Mouse (Mus musculus) liver, embryonic 14.5 days (tissue): ENCODE measurements around the gene Nme7.

Source experiments
- CTCF ChIP-seq: IDR thresholded peaks from 2 replicates; pipeline ENCODE4 v1.5.1; 2016; ENCODE audit warnings: antibody characterized with exemption, low read depth, control low read depth
- EP300 ChIP-seq: IDR thresholded peaks from 2 replicates; pipeline ENCODE4 v1.6.1; 2016; ENCODE audit warnings: antibody characterized with exemption, low read depth

DNA sequence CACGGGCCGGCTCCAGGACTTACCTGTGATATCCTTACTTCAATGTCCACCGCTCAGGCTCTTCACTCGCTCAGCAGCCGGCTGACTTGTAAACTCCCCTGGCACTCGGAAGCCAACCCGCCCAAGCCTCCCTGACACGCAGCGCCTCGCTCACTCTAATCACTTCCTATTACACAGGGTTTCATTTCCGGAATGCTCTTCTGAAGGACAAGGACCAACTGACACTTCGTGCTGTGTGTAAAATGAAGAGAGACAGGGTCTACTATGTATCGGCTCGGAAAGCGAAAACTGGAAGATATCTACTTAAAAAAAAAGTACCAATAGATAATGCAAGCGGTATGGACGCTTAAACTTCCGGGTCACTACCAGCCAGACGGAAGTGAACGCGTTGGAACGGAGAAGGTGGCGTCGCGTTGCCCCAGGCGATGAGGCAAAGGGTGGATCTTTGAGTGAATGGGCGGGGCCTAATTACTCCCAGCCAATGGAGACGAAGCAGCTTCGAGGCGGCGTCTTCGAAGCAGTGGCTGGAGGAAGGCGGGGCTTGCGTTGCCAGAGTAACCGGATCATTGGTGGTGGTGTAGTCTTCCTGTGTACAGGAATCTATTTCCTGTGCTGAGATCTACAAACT is 3.3 kb downstream of the Nme7 start, which contains the start of gene Blzf1:
- TF ChIP-seq CTCF = no peak
- TF ChIP-seq EP300 = no peak
